Mouse (Mus musculus) embryonic facial prominence, embryonic 14.5 days (tissue): ENCODE data around the gene Nelfb. TPM values are rescaled to one million over a fixed set of nuclear protein-coding genes. Genes with fewer than 3 reads are reported as not detected.
A peak's percentile ranks its signal among the peaks of the same experiment; 100 is the strongest.

Source experiments
- ATAC-seq: fragments of 200-750 bp; cut with Nextera tagmentation; 2 replicates; pipeline ENCODE4 v1.8.0; 2017; ENCODE audit warnings: low read depth, moderate number of reproducible peaks, moderate TSS enrichment
- DNase-seq: peaks from one replicate; pipeline ENCODE4 v3.0.0-alpha.2; 2015; ENCODE audit warnings: low spot score
- H3K27ac ChIP-seq: fragments of 300-500 bp; sonication (generic); replicated peaks from 2 replicates; pipeline ENCODE4 v1.5.1; 2014; ENCODE audit warnings: low read depth, mild to moderate bottlenecking, low read length, moderate library complexity
- H3K27me3 ChIP-seq: fragments of 300-500 bp; sonication (generic); replicated peaks from 2 replicates; pipeline ENCODE4 v1.6.1; 2014; ENCODE audit warnings: low read length; ENCODE audit not compliant: control insufficient read depth, insufficient read depth
- H3K36me3 ChIP-seq: fragments of 300-500 bp; sonication (generic); 2 replicates; pipeline ENCODE4 v1.6.1; 2014; ENCODE audit warnings: low read length, mixed read lengths; ENCODE audit not compliant: control insufficient read depth, insufficient read depth
- H3K4me1 ChIP-seq: fragments of 300-500 bp; sonication (generic); 2 replicates; pipeline ENCODE4 v1.6.1; 2014; ENCODE audit warnings: antibody characterized with exemption, low read length; ENCODE audit not compliant: control insufficient read depth, insufficient read depth
- H3K4me2 ChIP-seq: fragments of 300-500 bp; sonication (generic); 2 replicates; pipeline ENCODE4 v1.6.1; 2014; ENCODE audit warnings: low read depth, mild to moderate bottlenecking, low read length, moderate library complexity, mixed read lengths
- H3K4me3 ChIP-seq: fragments of 300-500 bp; sonication (generic); 2 replicates; pipeline ENCODE4 v1.5.1; 2014; ENCODE audit warnings: low read depth, mild to moderate bottlenecking, low read length
- H3K9ac ChIP-seq: fragments of 300-500 bp; sonication (generic); 2 replicates; pipeline ENCODE4 v1.6.1; 2014; ENCODE audit warnings: low read depth, mild to moderate bottlenecking, low read length, moderate library complexity, mixed read lengths
- H3K9me3 ChIP-seq: fragments of 300-500 bp; sonication (generic); 2 replicates; pipeline ENCODE4 v1.6.1; 2016; ENCODE audit warnings: low read length; ENCODE audit not compliant: control insufficient read depth
- WGBS: fragments of 180-500 bp; shearing (Covaris S2); extraction: QIAGEN DNeasy Blood & Tissue Kit; methylation state at CpG from one replicate; pipeline ENCODE4 v1.1.7; 2014; 5-methylcytosine and 5-hydroxymethylcytosine counted together
- polyA plus RNA-seq: library from polyadenylated mRNA; unstranded; fragments of >200 nt; fragmentation: Nextera tagmentation; extraction: Ambion mirVana; gene quantifications from 2 replicates; pipeline ENCODE4 v1.2.1, GENCODE M21; 2014

Nelfb gene
- polyA plus RNA-seq, 1 experiment from 2014 or later: 76.8 TPM

DNA sequence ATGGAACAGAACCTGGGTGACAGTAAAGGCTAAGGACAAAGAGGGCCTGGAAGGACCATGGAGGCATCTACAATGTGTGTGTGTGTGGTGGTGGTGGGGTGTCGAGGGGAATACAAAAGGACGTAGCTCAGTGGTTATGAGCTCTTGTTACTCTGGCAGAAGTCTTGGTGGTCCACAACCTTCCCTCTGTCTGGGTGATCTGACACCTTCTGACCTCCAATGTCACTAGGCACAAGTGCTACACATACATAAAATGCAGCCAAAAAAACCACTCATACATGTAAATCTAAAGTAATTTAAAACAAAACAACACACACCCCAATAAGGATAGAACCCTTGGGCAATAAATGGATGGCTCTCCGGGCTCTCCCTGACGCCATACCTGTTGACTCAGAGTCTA, 16.1 kb upstream of the Nelfb start:
- Histone ChIP-seq H3K4me2 (no peak overlapping the region), H3K9me3 (no peaks in the 10 kb centered on the region), H3K36me3 (no peaks in the 10 kb centered on the region), H3K4me3 (no peak overlapping the region), H3K27me3 (no peaks in the 10 kb centered on the region), H3K4me1 (peaks cover 17% of the 10 kb centered on the region), H3K27ac (no peak overlapping the region), H3K9ac (0 out of 2 replicates have a peak overlapping the region, but pooled peaks have one; percentile 30)
- DNase-seq (no peak), ATAC-seq (no peak)
- WGBS: 94% methylated on average over 4 of the region's 4 CpGs

DNA sequence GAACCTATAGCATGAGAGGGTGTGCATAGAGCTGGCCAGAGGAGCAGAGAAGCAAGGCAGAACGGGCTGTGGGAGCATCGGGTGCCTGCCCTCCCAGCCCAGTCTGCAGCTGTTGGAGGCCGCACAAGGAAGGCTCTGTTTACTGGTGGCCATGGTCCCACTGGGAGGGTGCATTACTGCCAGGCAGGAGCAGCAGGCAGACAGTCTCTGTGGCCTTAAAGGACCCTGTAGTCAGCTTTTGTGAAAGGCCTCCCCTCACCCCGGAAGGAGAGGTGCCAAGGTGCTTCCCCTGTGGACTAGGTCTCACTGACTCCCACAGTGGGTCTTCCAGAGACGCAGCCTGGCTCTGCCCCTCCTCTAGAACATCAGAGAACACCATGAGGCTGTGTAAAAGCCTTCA, 15.6 kb upstream of the Nelfb start:
- no peak for ATAC-seq
- Histone ChIP-seq H3K9me3 (no peaks in the 10 kb centered on the region), H3K4me2 (no peak overlapping the region), H3K4me1 (peaks cover 17% of the 10 kb centered on the region), H3K27ac (no peak overlapping the region; the same call in 1 of the 2 replicates), H3K36me3 (peaks cover 4% of the 10 kb centered on the region), H3K4me3 (no peak overlapping the region), H3K27me3 (no peaks in the 10 kb centered on the region), H3K9ac (0 out of 2 replicates have a peak overlapping the region, but pooled peaks have one; percentile 30)
- 76% methylated on average over 5 of the region's 5 CpGs for WGBS
- peak; percentile 30 for DNase-seq

- peak overlapping the region; percentile 55; the same call in 1 of the 2 replicates for H3K4me3 ChIP-seq
- ATAC-seq: no peak
- no peaks in the 10 kb centered on the region for H3K9me3 ChIP-seq
- H3K4me1 ChIP-seq: peaks cover 17% of the 10 kb centered on the region
- DNase-seq: no peak
- H3K27ac ChIP-seq: peak overlapping the region; percentile 97
- H3K4me2 ChIP-seq: peak overlapping the region; percentile 50
- H3K36me3 ChIP-seq: peaks cover 10% of the 10 kb centered on the region
- WGBS: 70% methylated on average over 8 of the region's 8 CpGs
- H3K9ac ChIP-seq: 0 out of 2 replicates have a peak overlapping the region, but pooled peaks have one; percentile 71
- H3K27me3 ChIP-seq: no peaks in the 10 kb centered on the region
Measured at GRCm38 (mm10) chr2:25225811-25226379, 14.6 kb upstream of the Nelfb start.

GRCm38 (mm10) chr2:25224766-25225752, 13.8 kb upstream of the Nelfb start:
- H3K36me3 ChIP-seq: peaks cover 10% of the 10 kb centered on the region
- peak overlapping the region; percentile 71 for H3K9ac ChIP-seq
- peaks cover 17% of the 10 kb centered on the region for H3K4me1 ChIP-seq
- DNase-seq: peak; percentile 100
- H3K27me3 ChIP-seq: no peaks in the 10 kb centered on the region
- whole genome bisulfite sequencing: 2% methylated on average over 32 of the region's 41 CpGs
- peak overlapping the region; percentile 55 for H3K4me3 ChIP-seq
- peak overlapping the region; percentile 97 for H3K27ac ChIP-seq
- no peaks in the 10 kb centered on the region for H3K9me3 ChIP-seq
- ATAC-seq: peak; percentile 97
- peak overlapping the region; percentile 50 for H3K4me2 ChIP-seq

- Histone ChIP-seq H3K9ac (peak within 1 kb of the TSS; percentile 89), H3K4me1 (peaks cover 17% of the 10 kb centered on the region), H3K27ac (peak within 1 kb of the TSS; percentile 97), H3K27me3 (no peaks in the 10 kb centered on the region), H3K4me2 (peak within 1 kb of the TSS; percentile 94), H3K36me3 (peaks cover 10% of the 10 kb centered on the region), H3K9me3 (no peaks in the 10 kb centered on the region), H3K4me3 (peak within 1 kb of the TSS; percentile 91)
- under 1% methylated on average over 12 of the region's 17 CpGs for WGBS
- DNase-seq (no peak), ATAC-seq (no peak)
Measured at GRCm38 (mm10) chr2:25224492-25224765, 13.1 kb upstream of the Nelfb start, which contains the start of gene Tubb4b. TSS of gene Tubb4b (minus strand) at chr2:25224702.

- Histone ChIP-seq H3K27ac (peak overlapping the region; percentile 91), H3K36me3 (peaks cover 10% of the 10 kb centered on the region), H3K9ac (peak overlapping the region; percentile 89), H3K27me3 (no peaks in the 10 kb centered on the region), H3K4me1 (peaks cover 15% of the 10 kb centered on the region), H3K4me3 (peak overlapping the region; percentile 91), H3K9me3 (no peaks in the 10 kb centered on the region), H3K4me2 (peak overlapping the region; percentile 94)
- under 1% methylated on average over 49 of the region's 53 CpGs for WGBS
- peak; percentile 71 for DNase-seq
- peak; percentile 10 for ATAC-seq
Measured at GRCm38 (mm10) chr2:25223681-25224491, 12.6 kb upstream of the Nelfb start.

DNA sequence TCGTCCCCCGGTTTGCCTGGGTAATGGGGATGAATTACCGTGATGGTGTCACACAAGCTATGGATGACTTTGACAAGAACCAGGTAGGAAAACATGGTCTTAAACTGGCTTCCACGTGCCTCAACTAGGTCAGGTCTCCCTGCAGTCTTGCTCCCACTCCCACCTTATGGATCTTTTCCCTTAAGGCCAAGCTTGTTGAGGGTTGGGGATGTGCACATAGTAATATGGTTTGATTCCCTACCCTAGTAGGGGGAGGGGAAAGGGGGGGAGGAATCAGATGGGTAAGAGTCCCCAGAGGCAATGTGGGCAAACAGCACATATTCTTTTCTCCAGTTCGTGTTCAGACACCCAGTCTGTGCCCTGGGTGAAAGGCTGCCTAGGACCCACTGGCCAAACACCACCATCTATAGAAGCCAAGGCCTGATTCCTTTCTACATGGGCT, 10.1 kb upstream of the Nelfb start:
- ATAC-seq: no peak
- H3K4me3 ChIP-seq: no peak overlapping the region

DNA sequence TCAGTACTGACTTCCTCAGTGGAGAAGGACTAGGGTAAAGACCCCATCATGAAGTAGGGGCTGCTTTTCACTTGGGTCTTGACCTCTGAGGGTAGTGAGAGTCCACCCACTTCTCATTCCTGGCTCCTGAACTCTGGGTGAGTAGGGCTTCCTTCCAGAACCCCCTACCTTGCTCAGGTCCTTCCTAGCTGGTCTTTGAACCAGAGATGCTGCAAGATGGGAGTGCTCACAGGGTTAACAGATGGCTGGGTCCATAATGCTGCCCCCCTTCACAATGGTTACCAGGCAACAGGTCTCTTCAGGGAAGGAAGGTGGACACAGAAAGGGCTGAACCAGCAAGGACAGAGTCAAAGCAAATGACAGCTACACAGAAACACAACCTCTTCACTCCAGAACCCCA, 7.2 kb upstream of the Nelfb start, which contains the start of gene Fam166a:
Gene Fam166a, plus strand, starts transcription at position 301 of the 400 bp plus-strand sequence.
- no peak within 1 kb of the TSS for H3K27ac ChIP-seq
- no peak within 1 kb of the TSS for H3K4me3 ChIP-seq
- H3K9ac ChIP-seq: no peak within 1 kb of the TSS
- no peaks in the 10 kb centered on the region for H3K27me3 ChIP-seq
- DNase-seq (no peak), ATAC-seq (no peak)
- H3K36me3 ChIP-seq: peaks cover 10% of the 10 kb centered on the region
- H3K4me2 ChIP-seq: no peak within 1 kb of the TSS
- H3K4me1 ChIP-seq: peaks cover 3% of the 10 kb centered on the region; the same call in 1 of the 2 replicates
- no peaks in the 10 kb centered on the region for H3K9me3 ChIP-seq

More for the DNA sequence above, 10.1 kb upstream of the Nelfb start:
- H3K9me3 ChIP-seq: no peaks in the 10 kb centered on the region
- H3K4me2 ChIP-seq: no peak overlapping the region
- no peaks in the 10 kb centered on the region for H3K27me3 ChIP-seq
- peaks cover 10% of the 10 kb centered on the region for H3K36me3 ChIP-seq
- no peak overlapping the region for H3K27ac ChIP-seq
- no peak for DNase-seq
- no peak overlapping the region for H3K9ac ChIP-seq
- peaks cover 11% of the 10 kb centered on the region; the same call in 1 of the 2 replicates for H3K4me1 ChIP-seq
- 71% methylated on average over 5 of the region's 5 CpGs for WGBS
